Mouse (Mus musculus) embryo, embryonic 10 days (tissue): ENCODE results near the gene Ltf.

ENCODE experiments used
- DNase-seq: peaks from one replicate; pipeline ENCODE4 v3.0.0-alpha.2; 2015; ENCODE audit warnings: low spot score

Gene Ltf

DNA sequence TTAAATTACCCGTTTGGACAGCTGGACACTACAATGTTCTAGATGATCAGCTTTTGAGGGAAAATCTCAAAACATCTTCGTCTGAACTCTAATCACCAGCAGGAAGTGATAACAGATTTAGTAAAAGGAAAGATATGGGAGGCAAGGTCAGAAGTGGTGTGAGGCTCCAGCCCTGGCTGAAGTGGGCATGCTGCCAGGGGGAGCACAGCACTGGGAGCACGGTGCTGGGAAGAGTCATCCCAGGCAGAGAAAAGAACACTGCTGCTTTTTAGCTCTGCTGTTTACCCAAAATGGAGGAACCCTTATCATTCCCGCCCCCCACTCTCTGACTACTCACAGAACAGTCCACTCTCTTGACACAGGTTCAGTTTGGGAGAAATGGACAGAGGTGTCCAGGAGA lies 20.9 kb downstream of the Ltf start:
- no peak for DNase-seq

DNA sequence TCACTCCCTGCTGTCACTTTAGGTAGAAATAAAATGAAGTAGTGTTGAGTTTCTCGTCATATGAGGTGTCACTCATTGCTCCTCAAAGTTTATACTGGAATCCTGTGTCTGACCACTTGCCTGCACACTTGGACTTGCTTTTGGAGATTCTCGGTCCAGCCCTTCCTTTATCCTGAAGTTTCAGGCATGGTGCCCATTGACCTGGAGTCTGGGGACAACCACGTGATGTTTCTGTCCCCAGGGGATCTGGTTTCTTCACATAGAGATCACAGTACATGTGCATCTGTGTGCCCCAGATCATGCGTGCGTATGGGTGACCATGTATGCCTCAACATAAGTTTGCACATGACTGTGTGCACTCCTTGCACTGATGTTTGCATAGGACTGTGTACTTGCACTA lies 23.2 kb downstream of the Ltf start:
- DNase-seq, result no peak

DNA sequence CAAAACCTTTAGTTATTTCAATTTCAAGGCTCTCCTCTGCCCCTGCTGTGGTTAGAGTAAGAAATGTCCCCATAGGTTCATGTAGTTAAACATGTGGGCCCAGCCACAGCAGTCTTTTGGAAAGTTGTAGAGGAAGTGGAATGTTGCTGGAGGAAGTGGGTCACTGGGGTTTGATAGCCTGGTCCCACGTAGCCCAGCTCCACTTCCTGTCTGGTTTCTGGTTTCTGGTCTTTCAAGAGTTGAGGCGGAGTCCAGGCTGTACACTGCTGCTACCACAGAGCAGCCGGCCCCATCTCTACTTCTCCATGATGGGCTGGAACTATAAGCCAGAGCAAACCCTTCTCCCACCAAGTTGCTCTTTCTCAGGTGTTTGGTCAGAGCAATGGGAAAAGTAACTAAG lies 27.2 kb downstream of the Ltf start:
- DNase-seq, result no peak

DNA sequence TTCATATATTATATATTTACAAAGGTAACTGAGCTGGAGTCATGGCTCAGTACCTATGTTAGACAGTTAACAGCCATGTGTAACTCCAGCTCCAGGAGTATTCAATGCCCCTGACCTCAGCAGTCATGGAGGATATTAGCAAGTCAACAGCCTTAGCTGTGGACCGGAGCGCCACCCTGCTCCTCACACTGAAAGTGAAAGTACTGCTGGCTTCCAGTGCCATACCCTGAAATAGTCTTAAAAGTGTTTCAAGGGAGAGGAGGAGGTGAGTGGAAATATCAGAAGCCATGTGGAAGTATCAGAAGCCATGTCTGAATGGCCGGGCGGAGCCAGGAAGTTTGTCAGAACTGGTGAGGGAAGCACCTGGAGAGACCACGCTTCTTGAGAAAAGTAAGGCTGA lies 28.2 kb downstream of the Ltf start:
- DNase-seq, result no peak

DNA sequence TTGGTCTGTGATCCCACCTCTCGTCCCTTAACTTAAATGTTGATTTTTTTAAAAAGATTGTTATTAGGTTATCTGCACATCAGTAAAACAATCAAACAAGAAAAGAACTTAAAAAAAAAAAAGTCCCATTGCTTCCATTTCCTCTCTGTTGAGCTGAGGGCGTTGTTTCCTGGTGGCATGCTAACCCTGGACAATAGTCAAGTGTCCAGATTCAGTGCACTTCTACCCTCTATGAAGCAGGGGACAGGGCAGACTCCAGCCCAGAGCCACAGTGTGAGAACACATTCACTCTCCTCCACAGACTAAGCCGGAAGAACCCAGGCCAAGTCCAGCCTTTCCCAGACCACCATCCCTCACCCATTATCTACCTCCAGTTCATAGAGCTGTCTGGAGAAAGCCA lies 29.4 kb downstream of the Ltf start:
- DNase-seq, result no peak

DNA sequence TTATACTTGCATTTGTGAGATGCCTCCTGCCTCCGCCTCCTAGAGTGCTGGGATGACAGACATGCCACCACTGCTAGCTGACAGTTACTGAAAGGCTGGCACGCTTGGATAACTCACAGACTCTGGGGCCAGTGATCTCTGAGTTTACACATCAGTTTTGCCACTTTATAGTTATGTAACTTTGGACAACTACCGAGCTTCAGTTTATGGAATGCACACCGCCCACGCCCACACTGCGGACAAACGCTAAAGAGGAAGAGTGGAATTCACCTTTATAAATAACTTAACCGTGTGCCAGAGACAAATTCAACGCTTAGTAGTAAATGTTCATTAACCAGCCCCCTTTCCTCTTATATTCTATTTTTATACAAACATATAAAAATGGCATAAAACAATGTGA lies 35.9 kb downstream of the Ltf start:
- no peak for DNase-seq

DNA sequence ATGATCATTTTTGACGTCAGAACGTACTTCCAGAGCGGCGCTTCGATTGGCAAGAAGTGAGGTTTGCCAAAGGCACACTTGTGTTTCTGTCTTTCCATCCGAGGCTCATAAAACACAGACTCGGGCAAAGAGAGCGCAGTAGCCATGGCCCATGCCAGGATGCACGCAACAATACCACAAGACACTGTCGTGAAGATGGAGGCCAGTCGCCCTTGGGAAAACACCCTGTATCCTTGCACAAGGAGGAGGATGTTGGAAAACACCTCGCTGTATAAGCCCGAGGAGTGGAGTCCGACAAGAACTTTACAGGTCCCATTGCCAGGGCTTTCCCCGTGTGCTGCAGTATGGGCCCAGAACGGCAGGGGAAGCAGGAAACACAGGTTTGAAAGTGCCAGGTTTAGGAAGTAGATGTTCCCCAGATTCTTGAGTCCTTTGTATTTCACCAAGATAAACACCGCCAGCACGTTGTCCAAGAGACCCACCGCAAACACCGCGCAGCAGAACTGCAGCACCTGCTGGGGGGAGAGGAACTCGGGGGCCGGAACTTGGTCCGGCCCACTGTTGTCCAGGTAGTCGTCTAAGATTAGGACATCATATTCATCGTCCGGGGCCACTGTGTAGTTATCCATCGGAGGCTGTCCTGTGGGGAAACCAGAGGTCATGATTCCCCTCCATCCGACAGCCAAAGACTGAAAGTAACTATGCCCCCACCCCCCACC lies 36.9 kb downstream of the Ltf start:
- no peak for DNase-seq

DNA sequence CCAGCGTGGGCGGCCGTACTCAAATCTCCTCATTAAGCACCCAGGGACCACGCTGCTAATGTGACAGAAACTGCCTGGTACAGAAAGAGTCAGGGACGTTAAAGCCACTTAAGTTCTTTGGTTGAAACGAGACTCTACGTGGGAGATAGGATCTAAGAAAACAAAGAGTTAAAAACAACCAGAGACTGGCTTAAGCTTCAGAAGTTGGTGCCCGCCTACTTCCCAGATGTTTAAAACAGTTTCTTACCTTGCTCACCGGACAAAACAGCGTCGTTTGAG lies 37.4 kb downstream of the Ltf start:
- no peak for DNase-seq

DNA sequence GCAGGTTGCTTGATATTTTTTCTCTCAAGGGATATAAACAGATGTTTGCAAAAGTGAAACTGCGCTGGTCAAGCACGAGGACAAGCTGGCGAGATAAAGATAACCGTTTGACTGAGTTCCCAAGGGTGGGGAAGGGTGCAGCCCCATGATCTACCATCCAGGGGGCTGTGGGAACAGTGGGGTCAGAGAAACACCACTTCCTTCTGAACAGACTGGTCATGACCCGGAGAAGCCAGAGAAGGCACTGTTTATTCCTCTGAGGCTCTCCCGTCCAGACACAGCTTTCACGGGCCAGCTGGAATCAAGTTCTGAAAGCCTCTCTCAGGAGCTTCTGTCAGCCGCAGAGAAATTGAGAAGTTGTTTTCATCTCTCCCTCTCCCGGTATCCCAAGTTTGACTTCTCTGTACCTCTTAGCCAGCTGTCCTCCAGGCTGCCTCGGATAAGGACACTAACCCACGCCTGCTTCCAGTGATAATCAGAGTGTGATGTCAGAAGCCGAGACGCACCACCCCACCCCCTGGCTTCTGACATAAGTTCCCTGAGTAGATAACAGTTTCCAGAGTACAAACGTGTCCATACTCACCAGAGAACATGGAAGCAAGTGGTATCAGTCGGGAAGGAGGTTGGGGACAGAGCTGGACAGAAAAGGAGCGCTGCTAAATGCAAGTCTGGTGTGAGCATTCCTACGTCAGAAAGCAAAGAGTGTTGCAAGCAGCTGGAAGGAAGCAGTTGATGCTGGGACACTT lies 37.9 kb downstream of the Ltf start, which contains the start of gene Ccrl2:
Ccrl2 (minus strand) TSS at position 722 of the 746 bp plus-strand sequence.
- DNase-seq, result peak; percentile 49

DNA sequence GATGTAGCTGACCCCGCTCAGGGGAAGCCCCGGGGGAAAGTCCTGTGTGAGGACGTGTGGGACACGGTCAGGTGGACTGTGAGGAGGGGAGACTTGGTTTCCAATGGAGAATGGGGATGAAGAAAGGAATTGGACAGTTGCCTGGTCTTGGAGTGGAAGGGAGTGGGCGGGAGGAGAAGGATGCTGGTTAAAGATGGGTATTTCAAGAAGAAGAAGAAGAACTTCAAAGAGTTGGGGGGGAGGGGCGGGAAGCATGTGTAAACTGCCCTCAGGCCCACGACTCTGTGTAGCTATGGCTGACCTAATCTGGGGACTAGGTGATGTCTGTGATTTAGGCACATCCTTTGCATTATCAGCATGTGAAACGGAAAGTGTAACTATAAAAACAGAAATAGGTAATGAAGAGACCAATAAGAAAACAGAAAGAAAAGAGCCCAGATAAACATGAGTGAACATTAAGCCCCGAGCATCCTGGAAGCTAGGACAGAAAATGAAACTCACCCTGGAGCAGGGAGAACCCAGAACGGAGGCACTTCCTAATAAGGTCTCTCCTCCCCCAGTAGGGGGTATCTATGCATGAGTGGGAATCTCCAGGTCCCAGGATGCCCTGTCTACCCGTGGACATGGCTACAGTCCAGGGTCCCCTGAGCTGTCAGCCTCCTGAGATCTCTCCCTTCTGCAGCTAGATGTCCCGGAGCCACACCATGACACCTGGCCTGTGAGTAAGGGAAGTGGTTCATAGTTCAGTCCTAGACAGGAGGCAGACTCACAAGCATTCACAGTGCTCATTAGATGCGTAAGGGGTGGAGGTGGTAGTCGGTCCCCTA lies 38.7 kb downstream of the Ltf start:
- DNase-seq, result no peak

DNA sequence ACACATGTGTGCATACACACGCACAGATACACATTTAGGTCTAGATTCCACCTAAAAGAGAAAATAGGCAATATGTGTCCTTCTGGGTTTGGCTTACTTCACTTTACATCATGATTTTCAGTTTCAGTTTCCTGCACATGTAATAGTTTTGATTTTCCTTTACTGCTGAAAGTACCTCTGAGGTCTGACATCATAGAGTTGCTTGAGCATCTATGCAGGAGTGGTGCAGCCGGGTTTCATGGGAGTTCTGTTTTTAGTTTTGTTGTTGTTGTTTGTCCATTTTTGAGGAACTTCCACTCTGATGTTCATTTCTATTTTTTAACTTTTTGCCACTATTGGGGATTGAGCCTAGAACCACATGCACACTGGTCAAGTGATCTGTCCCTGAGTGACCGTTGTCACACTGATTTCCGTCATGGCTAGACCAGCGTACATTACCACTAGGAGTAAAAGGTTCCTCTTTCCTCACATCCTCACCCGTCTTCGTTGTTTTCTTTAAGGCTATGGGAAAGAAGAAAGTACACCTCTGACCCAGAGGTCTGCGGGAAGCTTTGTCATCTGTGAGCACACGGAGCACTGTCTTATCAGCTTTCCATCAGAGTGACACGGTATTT lies 40.0 kb downstream of the Ltf start:
- no peak for DNase-seq

DNA sequence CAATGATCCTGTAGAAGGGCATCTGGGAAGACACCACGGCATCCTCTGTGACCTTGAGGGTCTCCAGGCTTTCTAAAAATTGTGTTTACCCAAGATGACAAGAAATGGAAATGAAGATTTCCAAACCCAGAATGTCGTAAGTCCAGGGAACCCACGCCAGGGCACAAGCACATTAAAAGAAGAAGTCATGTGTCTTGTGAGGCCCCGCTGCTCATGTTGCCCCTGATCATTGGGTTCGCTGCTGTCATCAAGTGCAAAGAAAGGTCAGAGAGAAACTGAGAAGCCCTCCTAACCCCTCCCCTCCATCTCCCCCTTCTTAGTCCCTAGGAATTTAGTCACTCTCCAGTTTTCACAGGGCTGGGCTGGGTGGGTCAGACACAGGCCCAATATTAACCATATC lies 43.8 kb downstream of the Ltf start:
- DNase-seq, result no peak

DNA sequence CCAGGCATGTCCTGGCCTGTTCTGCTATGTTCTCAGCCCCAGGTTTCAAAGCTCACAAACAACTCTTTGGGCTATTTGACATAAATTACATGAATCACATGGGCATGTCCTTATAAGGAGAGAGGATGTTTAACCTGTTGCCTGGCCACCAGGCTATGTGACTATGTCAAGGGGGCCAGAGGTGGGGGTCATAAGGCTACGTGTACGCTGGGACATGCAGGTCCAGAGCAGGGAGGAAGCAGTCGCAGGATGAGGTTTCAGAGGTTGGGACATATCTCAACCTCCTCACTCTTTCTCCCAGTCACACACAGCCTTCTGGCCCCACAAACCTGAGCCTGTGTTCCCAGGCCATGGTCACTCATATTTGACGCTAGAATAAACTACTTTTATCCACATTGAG lies 48.0 kb downstream of the Ltf start:
- no peak for DNase-seq

DNA sequence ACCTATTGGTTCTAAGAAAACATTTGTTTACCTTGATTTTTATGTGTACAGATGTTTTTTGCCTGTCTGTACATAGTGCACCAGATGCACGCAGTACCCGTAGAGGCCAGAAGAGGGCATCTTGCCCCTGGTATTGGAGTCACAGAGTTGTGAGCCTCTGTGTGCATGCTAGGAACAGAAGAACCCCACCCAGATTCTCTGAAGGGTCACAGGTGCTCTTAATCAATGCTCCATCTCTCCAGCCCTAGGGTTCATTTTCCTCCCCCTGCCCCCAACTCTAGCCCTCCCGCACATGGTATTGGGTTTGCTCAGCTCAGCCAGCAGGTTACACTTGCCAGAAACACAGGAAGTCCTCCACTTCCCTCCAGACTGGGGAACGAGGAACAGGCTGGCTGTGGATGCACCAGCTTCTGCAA lies 51.5 kb downstream of the Ltf start:
- DNase-seq, result peak; percentile 72

DNA sequence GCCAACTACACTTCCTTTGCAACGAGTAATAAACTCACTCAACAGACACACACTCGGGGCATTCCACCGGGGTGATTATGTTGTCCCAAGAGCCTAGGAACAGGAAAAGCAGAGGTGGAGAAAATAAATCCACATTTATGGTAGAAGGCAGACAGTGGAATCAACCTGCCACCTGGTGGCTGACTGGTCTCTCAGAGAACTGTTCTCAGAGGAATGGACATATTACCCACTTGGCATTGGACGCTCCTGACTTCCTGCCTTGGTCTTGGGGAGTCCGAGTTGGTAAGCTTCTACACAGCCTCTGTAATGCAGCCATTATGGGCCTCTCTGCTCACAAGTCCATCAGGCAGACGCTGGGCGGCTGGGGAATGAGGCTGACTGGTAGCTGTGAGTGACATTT lies 53.1 kb downstream of the Ltf start:
- DNase-seq, result peak; percentile 40

DNA sequence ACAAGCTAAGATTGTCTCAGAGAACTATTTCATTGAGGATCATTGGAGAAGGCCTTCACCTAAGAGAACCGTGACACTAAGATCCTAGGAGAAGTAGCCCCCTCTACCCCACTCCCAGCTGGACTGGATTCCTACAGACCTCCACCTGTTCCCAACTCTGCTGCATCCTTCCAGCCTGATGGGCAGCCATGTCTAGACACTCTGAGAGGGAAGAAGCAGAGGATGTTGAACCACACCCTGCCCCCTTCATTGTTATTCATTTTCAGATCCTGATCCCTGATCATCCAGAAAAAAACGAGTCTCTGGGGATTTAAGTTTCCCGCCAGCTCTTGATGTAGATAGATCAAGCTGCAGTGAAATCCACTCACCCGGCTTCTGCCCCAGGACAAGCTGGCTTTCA lies 53.9 kb downstream of the Ltf start:
- DNase-seq, result no peak

DNA sequence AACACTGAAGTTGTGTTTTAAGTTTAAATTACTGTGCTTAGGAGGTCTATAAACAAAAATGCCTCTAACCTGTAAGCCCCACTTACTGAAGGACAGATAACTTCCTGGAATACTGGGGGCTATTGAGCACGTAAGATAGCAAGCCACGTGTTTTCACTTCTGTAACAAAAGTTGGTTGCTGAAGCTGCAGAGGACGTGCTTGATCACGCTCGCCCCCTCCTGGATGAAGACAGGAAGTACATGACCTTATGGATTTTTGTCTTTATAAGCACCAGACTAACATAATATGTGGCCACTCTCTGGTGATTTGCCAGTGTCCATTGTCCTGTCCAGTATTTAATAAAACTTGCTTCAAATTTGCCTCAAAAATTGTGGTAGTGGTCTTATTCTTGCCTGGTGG lies 58.7 kb downstream of the Ltf start:
- DNase-seq, result peak; percentile 54

DNA sequence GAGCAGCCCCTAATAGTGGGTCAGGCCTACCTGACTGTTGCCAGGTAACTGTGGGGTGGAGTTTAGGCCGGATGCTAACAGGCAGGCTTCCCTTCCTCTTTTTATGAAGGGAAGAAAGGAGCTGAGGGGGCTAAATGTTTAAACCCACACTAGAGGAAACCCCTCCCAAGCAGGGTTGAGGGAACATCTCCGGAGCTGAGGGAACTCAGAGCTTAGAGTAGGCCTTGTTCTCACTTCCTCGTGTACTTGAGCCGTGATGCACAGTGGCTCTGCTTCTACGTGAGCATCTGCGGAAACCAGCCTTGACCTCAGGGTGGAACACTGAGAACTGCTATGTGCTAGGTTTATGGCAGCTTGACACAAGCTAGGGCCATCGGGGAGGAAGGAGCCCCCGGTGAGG lies 61.7 kb downstream of the Ltf start:
- no peak for DNase-seq

DNA sequence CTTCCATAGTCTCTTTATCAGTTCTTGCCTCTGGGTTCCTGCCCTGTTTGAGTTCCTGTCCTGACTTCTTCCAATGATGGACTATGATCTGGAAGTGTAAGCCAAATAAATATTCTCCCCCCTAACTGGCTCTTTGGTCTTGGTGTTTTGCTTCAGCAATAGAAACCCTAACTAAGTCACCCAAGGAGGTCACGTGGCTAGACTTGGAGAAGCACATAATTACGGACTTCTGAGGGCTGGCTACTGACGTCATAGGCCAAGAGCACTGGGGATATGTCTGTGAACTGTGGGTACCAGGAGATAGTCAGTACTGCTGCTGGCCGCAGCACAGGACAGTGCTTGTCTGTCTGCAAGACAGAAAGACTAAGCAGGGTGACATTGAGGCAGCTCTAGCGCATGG lies 62.7 kb downstream of the Ltf start:
- DNase-seq, result no peak

DNA sequence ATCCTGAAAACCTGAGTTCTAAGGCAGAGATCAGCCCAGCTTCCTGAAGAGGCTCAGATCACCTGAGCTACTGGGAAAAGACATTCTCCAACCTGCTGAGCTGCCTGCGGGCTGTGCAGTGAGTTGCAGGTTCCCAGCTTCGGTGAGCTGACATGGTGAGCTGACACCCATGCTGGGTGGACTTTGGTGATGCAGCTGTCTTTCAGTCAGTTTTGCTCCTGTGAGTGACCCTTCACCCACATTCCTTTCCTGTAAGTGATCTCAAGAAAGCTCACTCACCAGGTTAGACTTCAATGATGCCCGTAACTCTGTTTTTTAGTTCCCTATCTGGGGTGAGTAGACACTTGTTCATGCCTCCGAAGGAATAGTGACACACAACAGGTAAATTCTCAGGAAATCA lies 66.3 kb downstream of the Ltf start:
- DNase-seq, result no peak

DNA sequence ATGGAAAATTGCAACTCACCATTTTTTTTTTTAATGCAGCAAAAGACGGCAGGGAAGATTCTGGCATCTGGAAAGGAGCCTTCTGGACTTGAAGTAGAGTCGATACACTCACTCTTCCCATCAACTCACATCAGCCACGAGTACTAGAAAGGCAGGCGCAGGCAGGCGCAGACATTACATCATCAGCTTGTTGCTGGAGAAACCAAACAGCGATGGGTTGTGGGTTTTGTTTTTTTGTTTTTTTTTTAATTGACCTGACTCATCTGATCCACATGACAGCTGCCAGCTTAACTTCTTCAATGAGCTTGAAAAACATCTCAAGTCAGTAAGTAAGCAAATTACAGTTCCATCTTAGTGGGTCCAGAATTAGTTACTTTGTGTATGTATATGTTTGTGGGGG lies 67.1 kb downstream of the Ltf start:
- no peak for DNase-seq

DNA sequence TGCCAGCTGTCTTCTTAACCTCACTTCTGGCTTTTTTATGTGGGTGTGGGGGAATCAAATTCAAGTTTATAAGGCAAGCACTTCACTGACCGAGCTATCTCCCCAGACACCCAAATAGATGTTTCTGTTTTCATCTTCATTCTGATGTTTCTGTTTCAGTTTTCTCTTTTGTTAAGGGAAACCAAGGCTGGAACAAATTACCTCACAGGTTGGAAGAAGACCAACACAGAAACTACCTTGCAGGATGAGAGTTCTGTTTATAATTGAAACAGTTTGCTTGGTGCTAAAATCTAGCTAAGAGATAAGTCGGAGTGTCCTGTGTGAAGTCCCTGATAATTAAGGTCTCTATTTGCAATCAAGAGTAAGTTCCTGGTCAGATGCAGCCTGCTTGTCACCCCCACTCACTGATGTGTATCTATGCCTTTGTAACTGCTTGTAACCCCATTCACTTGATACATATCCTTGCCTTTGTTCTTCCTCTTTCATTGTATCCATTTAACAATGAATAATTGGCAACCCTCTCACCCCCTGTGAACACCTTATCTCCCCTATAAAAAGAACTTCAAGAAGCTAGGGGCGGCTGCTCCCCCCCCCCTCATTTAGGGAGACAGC lies 68.0 kb downstream of the Ltf start:
- DNase-seq, result no peak
